Mouse (Mus musculus): ENCODE results near the gene Pebp1. TPM values are rescaled to one million over a fixed set of nuclear protein-coding genes. Genes with fewer than 3 reads are reported as not detected.

Gene Pebp1
- total and polyA plus RNA-seq, 2 experiments from 2014 or later, result 1,032 to 1,413 TPM

DNA sequence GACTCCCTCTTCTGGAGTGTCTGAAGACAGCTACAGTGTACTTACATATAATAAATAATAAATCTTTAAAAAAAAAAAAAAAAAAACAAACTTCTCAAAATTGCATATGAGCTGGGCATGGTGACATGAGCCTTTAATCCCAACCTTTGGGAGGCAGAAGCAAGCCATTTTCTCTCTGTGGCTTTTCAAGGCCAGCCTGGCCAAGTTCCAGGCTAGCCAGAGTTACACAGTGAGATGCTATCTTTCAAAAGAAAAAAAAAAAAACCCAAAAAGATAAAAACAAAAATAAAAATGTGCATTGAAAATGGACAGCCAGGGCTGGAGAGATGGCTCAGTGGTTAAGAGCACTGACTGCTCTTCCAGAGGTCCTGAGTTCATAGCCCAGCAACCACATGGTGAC lies 2.2 kb upstream of the Pebp1 start:
- H3K27ac ChIP-seq, result no peak overlapping the region
- ATAC-seq, result no peak

DNA sequence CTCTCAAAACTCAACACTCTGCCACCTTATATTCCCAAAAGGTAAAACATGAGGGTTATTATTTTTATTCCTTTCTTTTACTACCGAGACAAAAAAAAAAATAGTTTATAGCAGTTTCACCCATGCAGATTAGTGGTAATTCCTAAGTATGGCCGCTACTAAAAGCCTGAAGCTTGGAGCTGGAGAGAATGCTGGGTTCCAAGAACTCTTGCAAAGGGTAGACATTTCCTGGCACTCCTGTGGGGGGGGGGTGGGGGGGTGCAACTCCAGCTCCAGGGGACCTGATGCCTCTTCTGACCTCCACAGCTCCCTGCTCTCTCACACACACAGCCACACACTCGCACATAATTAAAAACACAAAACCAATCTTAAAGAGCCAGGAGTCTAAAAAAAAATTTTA lies 1.1 kb downstream of the Pebp1 start:
- ATAC-seq, result no peak
- Histone ChIP-seq H3K27ac (no peak overlapping the region), H3K4me2 (ENCODE audit: low read depth, low read length) (peak overlapping the region; percentile 68), H3K27me3 (ENCODE audit: insufficient read depth, low read length) (no peaks in the 10 kb centered on the region), H3K9me3 (ENCODE audit: low read length) (no peaks in the 10 kb centered on the region), H3K9ac (replicated peaks; ENCODE audit: low read length) (peak overlapping the region; percentile 72), H3K36me3 (ENCODE audit: insufficient read depth, low read length) (peaks cover 14% of the 10 kb centered on the region; the same call in 1 of the 2 replicates), H3K4me3 (ENCODE audit: low read length) (peak overlapping the region; percentile 79), H3K4me1 (ENCODE audit: insufficient read depth, low read length) (0 out of 2 replicates have a peak, but pooled peaks cover 12% of the 10 kb centered on the region)
- no peak for DNase-seq (ENCODE audit: low spot score)
- no peak for TF ChIP-seq CTCF (IDR thresholded peaks at IDR 0.05; ENCODE audit: low read depth)
- WGBS, result 46% methylated on average over 3 of the region's 3 CpGs

More for the DNA sequence above, 2.2 kb upstream of the Pebp1 start:
- H3K36me3 ChIP-seq (ENCODE audit: insufficient read depth, low read length), result peaks cover 4% of the 10 kb centered on the region; the same call in 1 of the 2 replicates
- H3K9me3 ChIP-seq (ENCODE audit: low read length), result no peaks in the 10 kb centered on the region
- no peak for TF ChIP-seq CTCF (IDR thresholded peaks at IDR 0.05; ENCODE audit: low read depth)
- 0 out of 2 replicates have a peak, but pooled peaks cover 12% of the 10 kb centered on the region for H3K4me1 ChIP-seq (ENCODE audit: insufficient read depth, low read length)
- H3K9ac ChIP-seq (replicated peaks; ENCODE audit: low read length), result no peak overlapping the region
- DNase-seq (ENCODE audit: low spot score), result no peak
- no peak overlapping the region for H3K4me3 ChIP-seq (ENCODE audit: low read length)
- H3K4me2 ChIP-seq (ENCODE audit: low read depth, low read length), result no peak overlapping the region
- H3K27me3 ChIP-seq (ENCODE audit: insufficient read depth, low read length), result no peaks in the 10 kb centered on the region

DNA sequence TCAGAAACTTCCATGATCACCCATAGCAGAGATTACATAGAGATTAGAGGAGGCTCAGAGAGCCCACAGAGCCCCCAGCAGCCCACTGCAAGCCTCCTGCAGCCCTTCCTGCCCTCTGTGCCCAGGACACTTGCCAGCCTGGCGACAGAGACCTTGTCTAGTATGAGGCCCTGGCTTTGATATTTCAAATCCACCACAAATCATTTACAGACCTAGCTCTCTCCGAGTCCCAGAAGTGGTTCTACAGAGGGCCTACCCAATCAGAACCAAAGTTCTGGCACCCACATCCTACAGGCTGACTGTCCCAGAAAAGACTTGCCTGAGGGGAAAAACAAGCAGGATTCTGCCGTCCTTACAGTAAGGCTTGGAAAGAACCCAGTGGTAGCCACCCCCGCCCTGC lies 2.2 kb downstream of the Pebp1 start:
- no peak overlapping the region for H3K9ac ChIP-seq (replicated peaks; ENCODE audit: low read length)

GRCm38 (mm10) chr5:117284682-117285081 lies 2.7 kb downstream of the Pebp1 start:
- Histone ChIP-seq H3K4me1 (ENCODE audit: insufficient read depth, low read length) (0 out of 2 replicates have a peak, but pooled peaks cover 12% of the 10 kb centered on the region), H3K9me3 (ENCODE audit: low read length) (no peaks in the 10 kb centered on the region), H3K4me3 (ENCODE audit: low read length) (no peak overlapping the region), H3K9ac (replicated peaks; ENCODE audit: low read length) (no peak overlapping the region), H3K27me3 (ENCODE audit: insufficient read depth, low read length) (no peaks in the 10 kb centered on the region), H3K27ac (peak overlapping the region; percentile 36; the same call in 1 of the 2 replicates), H3K4me2 (ENCODE audit: low read depth, low read length) (no peak overlapping the region), H3K36me3 (ENCODE audit: insufficient read depth, low read length) (peaks cover 18% of the 10 kb centered on the region; the same call in 1 of the 2 replicates)
- TF ChIP-seq CTCF (IDR thresholded peaks at IDR 0.05; ENCODE audit: low read depth), result no peak
- DNase-seq (ENCODE audit: low spot score), result no peak
- ATAC-seq, result no peak
- 39% methylated on average over 7 of the region's 7 CpGs for WGBS

More for the DNA sequence above, 2.2 kb downstream of the Pebp1 start:
- H3K27ac ChIP-seq, result no peak overlapping the region
- no peak overlapping the region for H3K4me3 ChIP-seq (ENCODE audit: low read length)
- 0 out of 2 replicates have a peak, but pooled peaks cover 12% of the 10 kb centered on the region for H3K4me1 ChIP-seq (ENCODE audit: insufficient read depth, low read length)
- H3K36me3 ChIP-seq (ENCODE audit: insufficient read depth, low read length), result peaks cover 18% of the 10 kb centered on the region; the same call in 1 of the 2 replicates
- no peak for TF ChIP-seq CTCF (IDR thresholded peaks at IDR 0.05; ENCODE audit: low read depth)
- 73% methylated on average over 4 of the region's 4 CpGs for WGBS
- H3K9me3 ChIP-seq (ENCODE audit: low read length), result no peaks in the 10 kb centered on the region
- ATAC-seq, result no peak
- no peaks in the 10 kb centered on the region for H3K27me3 ChIP-seq (ENCODE audit: insufficient read depth, low read length)
- no peak for DNase-seq (ENCODE audit: low spot score)
- no peak overlapping the region; the same call in 1 of the 2 replicates for H3K4me2 ChIP-seq (ENCODE audit: low read depth, low read length)

DNA sequence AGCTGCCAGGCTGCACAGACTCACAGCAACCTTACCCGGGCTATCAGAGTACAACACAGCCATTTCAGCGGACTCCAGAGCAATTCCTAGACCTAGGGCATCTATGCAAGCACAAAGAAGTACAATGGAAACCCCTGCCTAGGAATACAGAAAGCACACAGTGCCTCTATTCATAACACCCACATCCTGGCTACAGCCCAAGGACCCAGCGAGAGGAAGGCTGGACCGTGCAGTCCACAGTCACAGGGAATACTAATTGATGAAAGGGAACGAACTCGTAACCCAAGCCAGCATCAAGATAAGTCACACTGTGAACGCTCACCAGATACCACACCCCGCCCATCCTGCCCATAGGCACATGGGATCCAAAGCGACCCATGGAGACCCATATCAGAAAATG lies 3.4 kb downstream of the Pebp1 start:
- Histone ChIP-seq H3K4me2 (ENCODE audit: low read depth, low read length) (no peak overlapping the region), H3K9ac (replicated peaks; ENCODE audit: low read length) (no peak overlapping the region), H3K4me3 (ENCODE audit: low read length) (no peak overlapping the region), H3K9me3 (ENCODE audit: low read length) (no peaks in the 10 kb centered on the region), H3K27ac (peak overlapping the region; percentile 48; the same call in 1 of the 2 replicates), H3K4me1 (ENCODE audit: insufficient read depth, low read length) (0 out of 2 replicates have a peak, but pooled peaks cover 12% of the 10 kb centered on the region), H3K27me3 (ENCODE audit: insufficient read depth, low read length) (no peaks in the 10 kb centered on the region), H3K36me3 (ENCODE audit: insufficient read depth, low read length) (peaks cover 18% of the 10 kb centered on the region; the same call in 1 of the 2 replicates)
- TF ChIP-seq CTCF (IDR thresholded peaks at IDR 0.05; ENCODE audit: low read depth), result no peak
- peak; percentile 68 for DNase-seq (ENCODE audit: low spot score)
- peak; percentile 24; the same call in 1 of the 2 replicates for ATAC-seq
- WGBS, result 39% methylated on average over 9 of the region's 9 CpGs

DNA sequence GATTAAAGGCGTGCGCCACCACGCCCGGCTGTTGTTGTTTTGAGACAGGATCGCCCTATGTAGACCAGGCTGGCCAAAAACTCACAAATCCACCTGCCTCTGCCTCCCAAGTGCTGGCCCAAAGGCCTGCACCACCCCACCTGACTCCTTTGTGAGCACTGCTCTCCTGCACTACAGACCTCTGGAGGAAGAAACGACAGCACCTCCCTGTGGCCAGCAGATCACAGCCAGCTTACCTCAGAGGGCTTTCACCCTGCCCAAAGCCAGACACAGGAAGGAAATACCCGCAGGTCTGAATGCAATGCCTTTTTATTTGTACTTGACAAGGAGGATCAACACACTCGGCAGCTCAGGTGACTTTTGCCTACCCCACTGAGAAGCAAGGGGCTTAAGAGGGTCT lies 5.1 kb downstream of the Pebp1 start:
- Histone ChIP-seq H3K27me3 (ENCODE audit: insufficient read depth, low read length) (no peaks in the 10 kb centered on the region), H3K4me1 (ENCODE audit: insufficient read depth, low read length) (0 out of 2 replicates have a peak, but pooled peaks cover 8% of the 10 kb centered on the region), H3K36me3 (ENCODE audit: insufficient read depth, low read length) (peaks cover 18% of the 10 kb centered on the region; the same call in 1 of the 2 replicates), H3K4me3 (ENCODE audit: low read length) (no peak overlapping the region), H3K9me3 (ENCODE audit: low read length) (no peaks in the 10 kb centered on the region), H3K9ac (replicated peaks; ENCODE audit: low read length) (no peak overlapping the region), H3K4me2 (ENCODE audit: low read depth, low read length) (no peak overlapping the region), H3K27ac (no peak overlapping the region)
- DNase-seq (ENCODE audit: low spot score) (no peak), ATAC-seq (no peak)
- peak; percentile 24; the same call in 1 of the 2 replicates for TF ChIP-seq CTCF (IDR thresholded peaks at IDR 0.05; ENCODE audit: low read depth)
- 90% methylated on average over 8 of the region's 8 CpGs for WGBS

- WGBS, result 92% methylated on average over 10 of the region's 10 CpGs
Observed at GRCm38 (mm10) chr5:117281536-117281935, 5.9 kb downstream of the Pebp1 start.

More at GRCm38 (mm10) chr5:117281536-117281935, 5.9 kb downstream of the Pebp1 start:
- DNase-seq (ENCODE audit: low spot score), result no peak
- Histone ChIP-seq H3K4me2 (ENCODE audit: low read depth, low read length) (no peak overlapping the region), H3K27ac (no peak overlapping the region), H3K9me3 (ENCODE audit: low read length) (no peaks in the 10 kb centered on the region), H3K4me1 (ENCODE audit: insufficient read depth, low read length) (0 out of 2 replicates have a peak, but pooled peaks cover 8% of the 10 kb centered on the region), H3K27me3 (ENCODE audit: insufficient read depth, low read length) (no peaks in the 10 kb centered on the region), H3K36me3 (ENCODE audit: insufficient read depth, low read length) (peaks cover 18% of the 10 kb centered on the region; the same call in 1 of the 2 replicates), H3K9ac (replicated peaks; ENCODE audit: low read length) (no peak overlapping the region), H3K4me3 (ENCODE audit: low read length) (no peak overlapping the region)
- no peak for ATAC-seq
- peak; percentile 50 for TF ChIP-seq CTCF (IDR thresholded peaks at IDR 0.05; ENCODE audit: low read depth)

Measured in hindbrain, postnatal 0 days (tissue).